Mouse (Mus musculus) CH12.LX (cell line): ENCODE measurements around the gene Sept9.

Experiments
- CHD1 ChIP-seq: IDR thresholded peaks from 2 replicates; pipeline ENCODE4 v1.6.1; 2012; ENCODE audit warnings: low read depth, low read length, improper control_type of control experiment, inconsistent platforms
- CTCF ChIP-seq, 2 experiments: IDR thresholded peaks in 1 of 2; conservative IDR thresholded peaks in 1 of 2; 2 replicates each; pipeline ENCODE4 v1.5.1; 2011 to 2012; ENCODE audit warnings: low read depth in 2 of 2, low read length in 2 of 2, improper control_type of control experiment in 1 of 2, inconsistent platforms in 1 of 2, mild to moderate bottlenecking in 1 of 2, moderate library complexity in 1 of 2
- EP300 ChIP-seq: IDR thresholded peaks from 2 replicates; pipeline ENCODE4 v1.6.1; 2011; ENCODE audit warnings: low read length, improper control_type of control experiment
- JUN ChIP-seq: IDR thresholded peaks from 2 replicates; pipeline ENCODE4 v1.6.1; 2011; ENCODE audit warnings: low read depth, mild to moderate bottlenecking, low read length, improper control_type of control experiment, moderate library complexity; ENCODE audit not compliant: insufficient read depth
- KAT2A ChIP-seq: IDR thresholded peaks from 2 replicates; pipeline ENCODE4 v1.6.1; 2012; ENCODE audit warnings: low read length, improper control_type of control experiment, inconsistent platforms; ENCODE audit not compliant: insufficient replicate concordance
- MAFK ChIP-seq: IDR thresholded peaks from 2 replicates; pipeline ENCODE4 v1.6.1; 2011; ENCODE audit warnings: low read length, improper control_type of control experiment; ENCODE audit not compliant: insufficient replicate concordance
- MXI1 ChIP-seq: IDR thresholded peaks from 2 replicates; pipeline ENCODE4 v1.6.1; 2011; ENCODE audit warnings: mild to moderate bottlenecking, low read depth, low read length, improper control_type of control experiment
- NELFE ChIP-seq: IDR thresholded peaks from 2 replicates; pipeline ENCODE4 v1.6.1; 2011; ENCODE audit warnings: low read depth, low read length, improper control_type of control experiment
- POLR2A ChIP-seq: IDR thresholded peaks from 2 replicates; pipeline ENCODE4 v1.6.1; 2011; ENCODE audit warnings: low read depth, mild to moderate bottlenecking, improper control_type of control experiment, low read length
- POLR2AphosphoS2 ChIP-seq: IDR thresholded peaks from 2 replicates; pipeline ENCODE4 v1.6.1; 2011; ENCODE audit warnings: low read depth, low read length, improper control_type of control experiment
- ZKSCAN1 ChIP-seq: IDR thresholded peaks from 2 replicates; pipeline ENCODE4 v1.6.1; 2012; ENCODE audit warnings: low read depth, inconsistent platforms, low read length, improper control_type of control experiment, borderline replicate concordance
- ZNF384 ChIP-seq: IDR thresholded peaks from 2 replicates; pipeline ENCODE4 v1.6.1; 2012; ENCODE audit warnings: low read depth, low read length, improper control_type of control experiment, inconsistent platforms

DNA sequence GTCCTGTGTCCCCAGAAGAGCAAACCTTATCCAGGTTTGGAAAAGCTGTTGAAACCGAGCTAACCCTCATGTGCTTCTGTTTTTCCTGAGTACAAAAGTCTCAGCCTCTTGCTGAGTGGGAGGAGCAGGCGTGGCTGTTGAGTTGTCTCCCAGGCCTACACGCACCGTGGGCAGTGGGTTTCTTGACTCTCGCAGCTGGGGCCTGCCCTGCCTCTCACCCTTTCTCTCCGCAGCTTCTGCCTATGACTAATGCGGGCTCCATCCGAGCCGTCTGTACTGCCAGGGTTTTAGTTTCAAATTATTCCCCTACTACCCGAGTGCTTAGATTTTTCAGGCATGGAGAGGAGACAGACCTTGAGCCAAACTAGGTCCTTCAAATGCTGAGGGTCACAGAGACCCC lies 28.7 kb downstream of the Sept9 start:
- TF ChIP-seq POLR2A (no peak), MAFK (no peak), POLR2AphosphoS2 (no peak), ZKSCAN1 (no peak), CTCF (conservative IDR thresholded peaks at IDR 0.05 in 1 of 2, IDR thresholded peaks at IDR 0.05 in 1 of 2; ENCODE audit: low read depth in 2 of 2, low read length in 2 of 2) (no peak), MXI1 (no peak), JUN (no peak), ZNF384 (no peak), NELFE (no peak), CHD1 (no peak), KAT2A (no peak), EP300 (no peak)
